Mouse (Mus musculus) forebrain, embryonic 16.5 days (tissue): ENCODE data around the gene Hist1h3h. TPM values are rescaled to one million over a fixed set of nuclear protein-coding genes. Genes with fewer than 3 reads are reported as not detected.
"Not testable (repeated sequence)": the region's sequence is repeated elsewhere in the genome, so short reads cannot be mapped to it uniquely, and the experiment has no call there.

Experiments
- ATAC-seq: fragments of 200-750 bp; cut with Nextera tagmentation; 2 replicates; pipeline ENCODE4 v1.8.0; 2017; ENCODE audit warnings: mild to moderate bottlenecking, moderate library complexity
- H3K27ac ChIP-seq: fragments of 300-500 bp; sonication (generic); 2 replicates; pipeline ENCODE4 v1.5.1; 2014; ENCODE audit warnings: low read length, control low read depth
- H3K27me3 ChIP-seq: fragments of 300-500 bp; sonication (generic); replicated peaks from 2 replicates; pipeline ENCODE4 v1.6.1; 2014; ENCODE audit warnings: low read length; ENCODE audit not compliant: control insufficient read depth, insufficient read depth
- H3K36me3 ChIP-seq: fragments of 300-500 bp; sonication (generic); 2 replicates; pipeline ENCODE4 v1.6.1; 2014; ENCODE audit not compliant: control insufficient read depth, insufficient read depth
- H3K4me1 ChIP-seq: fragments of 300-500 bp; sonication (generic); replicated peaks from 2 replicates; pipeline ENCODE4 v1.6.1; 2014; ENCODE audit warnings: low read length; ENCODE audit not compliant: control insufficient read depth, insufficient read depth
- H3K4me2 ChIP-seq: fragments of 300-500 bp; sonication (generic); 2 replicates; pipeline ENCODE4 v1.6.1; 2014; ENCODE audit warnings: mild to moderate bottlenecking, low read length, control low read depth
- H3K4me3 ChIP-seq: fragments of 300-500 bp; sonication (generic); replicated peaks from 2 replicates; pipeline ENCODE4 v1.5.1; 2014; ENCODE audit warnings: mild to moderate bottlenecking, low read length, control low read depth
- H3K9ac ChIP-seq: fragments of 300-500 bp; sonication (generic); replicated peaks from 2 replicates; pipeline ENCODE4 v1.6.1; 2014; ENCODE audit warnings: low read depth, low read length, control low read depth
- H3K9me3 ChIP-seq: fragments of 300-500 bp; sonication (generic); 2 replicates; pipeline ENCODE4 v1.6.1; 2016; ENCODE audit warnings: low read length; ENCODE audit not compliant: control insufficient read depth
- WGBS: fragments of 180-500 bp; shearing (Covaris S2); extraction: QIAGEN DNeasy Blood & Tissue Kit; methylation state at CpG from one replicate; pipeline ENCODE4 v1.1.7; 2014; 5-methylcytosine and 5-hydroxymethylcytosine counted together
- polyA plus RNA-seq: library from polyadenylated mRNA; unstranded; fragments of >200 nt; fragmentation: Nextera tagmentation; extraction: Ambion mirVana; gene quantifications from 2 replicates; pipeline ENCODE4 v1.2.1, GENCODE M21; 2015

Hist1h3h gene
- 2.2 and 3.7 TPM in 2 replicates for polyA plus RNA-seq

DNA sequence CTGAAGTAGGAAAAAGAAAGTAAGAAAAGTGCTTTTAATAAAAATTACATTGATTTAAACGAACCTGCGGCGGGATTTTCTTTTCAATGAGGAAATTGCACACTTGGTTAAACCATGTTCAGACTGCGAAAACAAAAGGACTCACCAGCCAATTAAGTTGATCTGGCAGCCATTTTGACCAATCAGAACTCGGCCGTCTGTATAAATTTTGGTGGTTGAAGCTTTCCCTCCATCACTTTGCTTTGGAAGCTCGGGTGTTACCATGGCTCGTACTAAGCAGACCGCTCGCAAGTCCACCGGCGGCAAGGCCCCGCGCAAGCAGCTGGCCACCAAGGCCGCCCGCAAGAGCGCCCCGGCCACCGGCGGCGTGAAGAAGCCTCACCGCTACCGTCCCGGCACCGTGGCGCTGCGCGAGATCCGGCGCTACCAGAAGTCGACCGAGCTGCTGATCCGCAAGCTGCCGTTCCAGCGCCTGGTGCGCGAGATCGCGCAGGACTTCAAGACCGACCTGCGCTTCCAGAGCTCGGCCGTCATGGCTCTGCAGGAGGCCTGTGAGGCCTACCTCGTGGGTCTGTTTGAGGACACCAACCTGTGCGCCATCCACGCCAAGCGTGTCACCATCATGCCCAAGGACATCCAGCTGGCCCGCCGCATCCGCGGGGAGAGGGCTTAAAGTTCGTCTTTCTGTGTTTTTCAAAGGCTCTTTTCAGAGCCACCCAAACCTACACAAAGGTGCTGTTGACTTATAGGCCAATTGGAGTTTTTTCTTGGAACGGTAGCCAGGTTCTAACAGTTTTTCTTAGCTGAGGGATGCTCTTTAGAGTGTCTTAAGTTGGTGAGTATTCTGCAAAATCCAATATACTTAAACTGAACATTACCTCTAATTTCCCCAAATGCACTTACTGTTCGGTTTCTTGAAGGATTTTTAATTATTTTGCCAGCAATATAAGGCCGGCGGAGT lies at the start of gene Hist1h3h:
Gene Hist1h3h (plus strand): TSS at position 263 of the 961 bp plus-strand sequence.
- not testable (repeated sequence) for H3K9me3 ChIP-seq, H3K36me3 ChIP-seq, H3K27me3 ChIP-seq
- WGBS, result under 1% methylated on average over 25 of the region's 56 CpGs
- peak within 1 kb of the TSS; percentile 71 for H3K9ac ChIP-seq
- ATAC-seq, result peak; percentile 43
- peak within 1 kb of the TSS; percentile 54 for H3K4me3 ChIP-seq
- peak within 1 kb of the TSS; percentile 98 for H3K4me2 ChIP-seq
- peak within 1 kb of the TSS; percentile 97 for H3K27ac ChIP-seq
- peaks cover 29% of the 10 kb centered on the region for H3K4me1 ChIP-seq

DNA sequence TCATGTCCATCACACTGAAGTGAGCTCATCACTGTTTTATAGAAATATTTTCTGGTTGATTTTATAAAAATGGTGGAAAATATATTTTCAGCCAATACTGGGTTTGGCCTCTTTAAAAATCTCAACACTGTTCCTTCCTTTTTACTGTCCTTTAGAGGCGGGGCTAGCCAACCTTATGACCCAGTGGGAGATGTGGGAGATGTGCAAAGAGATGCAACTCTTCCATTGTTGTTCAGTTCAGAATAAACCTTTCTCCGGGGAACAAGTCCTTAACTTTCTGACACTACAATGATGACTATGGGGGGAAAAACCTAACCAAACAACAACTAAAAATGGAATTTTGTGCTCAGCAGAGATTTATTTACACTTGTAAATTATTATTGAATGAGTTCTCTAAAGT lies 40.2 kb upstream of the Hist1h3h start, which contains the start of gene Olfr1360:
Gene Olfr1360 (minus strand): TSS at position 101 of the 400 bp plus-strand sequence.
- Histone ChIP-seq H3K4me3 (no peak within 1 kb of the TSS), H3K9me3 (no peaks in the 10 kb centered on the region), H3K9ac (no peak within 1 kb of the TSS), H3K36me3 (no peaks in the 10 kb centered on the region), H3K27me3 (no peaks in the 10 kb centered on the region), H3K4me1 (no peaks in the 10 kb centered on the region), H3K4me2 (no peak within 1 kb of the TSS), H3K27ac (no peak within 1 kb of the TSS)
- 85% methylated on average over 2 of the region's 2 CpGs for WGBS
- no peak for ATAC-seq

DNA sequence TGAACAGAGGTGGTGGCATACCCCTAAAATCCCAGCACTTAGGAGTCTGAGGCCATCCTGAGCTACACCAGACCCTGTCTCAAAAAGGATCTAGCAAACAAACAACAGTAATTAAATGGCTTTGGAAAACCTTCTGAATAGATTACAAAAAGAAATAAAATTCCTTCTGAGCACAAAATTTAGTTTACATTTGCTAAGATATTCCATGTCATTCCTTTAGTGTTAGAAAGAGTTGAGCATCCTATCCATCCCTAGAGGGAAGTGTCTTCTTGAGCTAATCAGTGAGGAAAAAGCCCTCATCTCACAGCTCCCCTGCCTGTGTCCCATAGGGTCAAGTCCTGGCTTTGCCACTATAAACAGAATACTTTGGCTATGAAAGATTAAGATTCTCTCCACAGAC lies 19.6 kb upstream of the Hist1h3h start, which contains the start of gene Olfr1359:
Gene Olfr1359 (plus strand): TSS at position 301 of the 400 bp plus-strand sequence.
- H3K36me3 ChIP-seq, result no peaks in the 10 kb centered on the region
- no peak within 1 kb of the TSS for H3K4me2 ChIP-seq
- no peak for ATAC-seq
- H3K9me3 ChIP-seq, result no peaks in the 10 kb centered on the region
- no peak within 1 kb of the TSS for H3K27ac ChIP-seq
- no peak within 1 kb of the TSS for H3K9ac ChIP-seq
- H3K4me3 ChIP-seq, result no peak within 1 kb of the TSS
- no peaks in the 10 kb centered on the region for H3K27me3 ChIP-seq
- no peaks in the 10 kb centered on the region for H3K4me1 ChIP-seq

DNA sequence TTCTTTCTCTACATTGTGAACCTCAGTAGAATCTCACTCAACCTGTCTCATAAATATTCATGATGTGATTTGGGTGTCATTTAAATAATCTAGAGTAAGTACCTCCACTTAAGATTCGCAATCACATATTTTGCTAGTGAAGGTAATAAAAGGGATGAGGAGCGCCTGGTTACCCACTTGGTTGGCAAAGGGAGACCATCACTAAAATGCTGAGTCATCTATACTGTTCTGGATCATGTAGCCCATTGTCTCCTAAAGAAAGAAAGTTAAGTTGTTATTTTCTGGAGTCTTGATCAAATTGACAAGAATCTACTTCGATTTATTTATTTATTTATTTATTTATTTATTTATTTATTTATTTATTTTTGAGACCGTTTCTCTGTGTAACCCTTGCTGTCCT lies 10.8 kb upstream of the Hist1h3h start:
- Histone ChIP-seq H3K27ac (no peak overlapping the region), H3K9ac (no peak overlapping the region), H3K36me3 (no peaks in the 10 kb centered on the region), H3K27me3 (no peaks in the 10 kb centered on the region), H3K4me1 (0 out of 2 replicates have a peak, but pooled peaks cover 3% of the 10 kb centered on the region), H3K4me2 (no peak overlapping the region), H3K4me3 (no peak overlapping the region), H3K9me3 (no peaks in the 10 kb centered on the region)
- WGBS, result 77% methylated on average over 4 of the region's 4 CpGs
- no peak for ATAC-seq

DNA sequence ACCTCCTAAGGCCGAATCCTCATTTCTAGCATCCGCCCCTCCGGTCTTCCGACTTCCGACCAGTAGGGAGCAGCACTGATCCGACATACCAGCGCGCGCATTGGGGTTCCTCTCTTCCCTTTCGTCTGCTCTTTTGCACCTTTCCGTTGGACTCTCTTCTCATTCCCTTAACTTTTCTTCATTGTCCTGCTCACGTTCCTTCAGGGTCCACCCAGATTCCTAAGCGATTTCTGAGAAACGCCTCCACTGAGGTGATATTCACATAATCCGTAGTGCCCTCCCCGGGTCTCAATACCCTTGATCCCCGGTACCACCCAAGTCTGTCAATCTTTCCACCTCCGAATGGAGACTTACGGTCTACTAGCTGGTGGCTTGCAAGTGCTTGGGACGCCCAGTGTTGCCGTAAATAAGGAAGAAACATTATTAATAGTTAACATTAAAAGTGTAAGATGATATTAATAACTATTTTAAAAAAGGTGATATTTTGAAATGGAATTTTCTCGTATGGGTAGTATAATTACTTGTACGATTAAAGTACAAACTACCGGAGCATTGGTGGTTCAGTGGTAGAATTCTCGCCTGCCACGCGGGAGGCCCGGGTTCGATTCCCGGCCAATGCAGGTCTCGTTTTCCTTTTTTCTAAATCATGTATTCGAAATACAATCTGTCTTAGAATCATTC lies 7.3 kb upstream of the Hist1h3h start:
- under 1% methylated on average over 32 of the region's 32 CpGs for WGBS
- Histone ChIP-seq H3K4me1 (peaks cover 7% of the 10 kb centered on the region), H3K4me2 (peak overlapping the region; percentile 50), H3K27ac (peak overlapping the region; percentile 84), H3K9me3 (no peaks in the 10 kb centered on the region), H3K27me3 (no peaks in the 10 kb centered on the region), H3K36me3 (no peaks in the 10 kb centered on the region), H3K9ac (peak overlapping the region; percentile 58), H3K4me3 (peak overlapping the region; percentile 78)
- ATAC-seq, result peak; percentile 85

DNA sequence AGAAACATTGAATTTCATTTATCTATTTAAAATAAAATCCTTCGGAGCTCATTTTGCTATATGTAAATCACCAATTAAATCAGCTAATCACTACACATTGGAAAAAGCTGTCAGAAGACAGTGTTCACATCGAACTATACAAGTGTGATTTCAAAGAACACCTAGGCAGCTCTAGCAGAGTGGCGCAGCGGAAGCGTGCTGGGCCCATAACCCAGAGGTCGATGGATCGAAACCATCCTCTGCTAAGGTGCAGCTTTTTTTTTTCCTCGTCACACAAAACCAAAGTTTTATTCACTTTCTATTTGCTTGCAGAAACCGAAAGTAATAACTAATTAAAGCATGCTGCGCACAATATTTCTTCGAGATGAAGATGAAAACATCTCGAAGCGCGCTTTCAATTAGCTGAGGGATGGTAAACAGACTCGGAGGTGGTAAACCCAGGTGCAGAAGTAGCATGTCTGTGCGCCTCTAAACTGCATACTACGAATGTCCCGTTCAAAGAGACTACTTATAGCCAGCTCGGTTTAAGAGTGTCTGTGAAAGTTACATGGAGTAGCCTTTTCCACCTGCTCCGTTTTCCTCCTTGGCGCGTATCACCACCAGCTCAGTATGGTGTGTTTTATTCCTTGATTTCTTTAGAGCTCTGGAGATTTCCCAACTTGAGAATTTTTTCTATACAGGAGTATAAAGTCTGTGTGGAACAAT lies 6.5 kb upstream of the Hist1h3h start:
- peak overlapping the region; percentile 50 for H3K4me3 ChIP-seq
- H3K27me3 ChIP-seq, result no peaks in the 10 kb centered on the region
- no peaks in the 10 kb centered on the region for H3K36me3 ChIP-seq
- peak overlapping the region; percentile 72 for H3K4me2 ChIP-seq
- H3K4me1 ChIP-seq, result peaks cover 11% of the 10 kb centered on the region
- peak overlapping the region; percentile 41 for H3K9ac ChIP-seq
- WGBS, result 2% methylated on average over 22 of the region's 22 CpGs
- H3K9me3 ChIP-seq, result no peaks in the 10 kb centered on the region
- H3K27ac ChIP-seq, result no peak overlapping the region
- peak; percentile 85 for ATAC-seq

DNA sequence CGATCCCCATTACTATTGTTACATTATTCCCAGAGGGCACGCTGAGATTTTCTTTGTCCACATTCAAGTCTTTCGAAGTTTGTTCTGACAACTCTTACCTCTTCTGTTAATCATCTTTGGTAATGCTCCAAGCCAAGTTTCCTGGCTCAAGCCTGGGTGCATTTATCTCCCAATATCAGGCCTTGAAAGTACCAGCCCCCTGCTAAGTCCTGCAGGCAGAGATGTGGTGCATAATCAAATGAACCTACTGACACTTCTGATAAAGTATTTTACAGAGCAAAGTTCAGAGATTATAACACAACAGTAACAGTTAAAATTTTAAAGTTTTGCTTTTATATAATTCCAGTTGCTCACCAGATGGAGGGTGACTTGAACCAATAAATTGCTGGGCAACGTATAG lies 5.8 kb upstream of the Hist1h3h start:
- WGBS, result 17% methylated on average over 4 of the region's 4 CpGs
- no peaks in the 10 kb centered on the region for H3K36me3 ChIP-seq

DNA sequence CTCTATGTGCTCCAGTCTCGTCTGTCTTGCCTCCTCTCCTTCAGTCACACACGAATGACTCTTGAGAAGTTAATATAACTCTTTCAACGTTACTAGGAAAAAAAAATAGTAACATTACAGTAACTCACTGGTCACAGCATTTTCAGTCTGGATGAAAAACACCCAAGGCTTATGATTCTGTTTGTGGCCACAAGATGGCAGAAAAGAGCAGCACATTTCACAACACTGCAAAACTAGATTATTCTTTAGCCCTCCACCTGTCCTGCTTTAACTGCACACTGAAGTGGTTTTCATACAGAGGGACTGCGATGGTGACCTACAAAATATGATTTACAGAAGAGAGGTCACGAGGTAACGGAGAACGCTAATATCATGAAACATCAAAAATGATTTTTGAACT lies 2.7 kb upstream of the Hist1h3h start:
- H3K9ac ChIP-seq, result peak overlapping the region; percentile 55; the same call in 1 of the 2 replicates
- H3K27me3 ChIP-seq, result no peaks in the 10 kb centered on the region
- H3K4me3 ChIP-seq, result peak overlapping the region; percentile 42
- H3K27ac ChIP-seq, result peak overlapping the region; percentile 79; the same call in 1 of the 2 replicates
- H3K4me2 ChIP-seq, result peak overlapping the region; percentile 70
- H3K9me3 ChIP-seq, result no peaks in the 10 kb centered on the region
- WGBS, result under 1% methylated on average over 7 of the region's 7 CpGs
- H3K36me3 ChIP-seq, result no peaks in the 10 kb centered on the region
- peaks cover 23% of the 10 kb centered on the region for H3K4me1 ChIP-seq
- ATAC-seq, result no peak

More for the DNA sequence above, 5.8 kb upstream of the Hist1h3h start:
- ATAC-seq, result no peak
- Histone ChIP-seq H3K9ac (no peak overlapping the region), H3K27ac (no peak overlapping the region), H3K4me3 (peak overlapping the region; percentile 50), H3K4me2 (peak overlapping the region; percentile 72), H3K9me3 (no peaks in the 10 kb centered on the region), H3K4me1 (peaks cover 11% of the 10 kb centered on the region), H3K27me3 (no peaks in the 10 kb centered on the region)
